Comparison of ENCODE assay signal across 13 mouse cellular contexts in genomic region chr10:78589901-78590300, GRCm38 (mm10). TPM values are rescaled to one million over a fixed set of nuclear protein-coding genes. Genes with fewer than 3 reads are reported as not detected.
DNase-seq lines count a peak whose midpoint lies in the region; ATAC-seq and TF ChIP-seq lines count a peak whose summit lies in the region.
"Had no signal": no experiment of that assay in that cellular context is flagged by ENCODE, and none has a peak within 500 bp of the region (broad histone marks: within the 10 kb centered on the region; RNA-seq: fewer than 3 reads in every experiment).

No protein-coding gene starts in this region.

- WGBS in forebrain, embryonic 10.5 days, result 91% methylated on average over 8 of the region's 8 CpGs
- 90% methylated on average over 8 of the region's 8 CpGs for WGBS in forebrain, embryonic 12.5 days
- 90% methylated on average over 8 of the region's 8 CpGs for WGBS in kidney, postnatal 0 days
- WGBS in embryonic facial prominence, embryonic 12.5 days, result 93% methylated on average over 8 of the region's 8 CpGs
- 91% methylated on average over 8 of the region's 8 CpGs for WGBS in limb, embryonic 14.5 days

- no peak overlapping the region for H3K4me2 ChIP-seq in forebrain, embryonic 12.5 days
- peak overlapping the region; percentile 91; the same call in 1 of the 2 replicates for H3K4me2 ChIP-seq in kidney, postnatal 0 days (ENCODE audit: low read length)
- peak overlapping the region; percentile 66 for H3K4me2 ChIP-seq in embryonic facial prominence, embryonic 12.5 days (replicated peaks)
- no peak overlapping the region for H3K4me2 ChIP-seq in limb, embryonic 14.5 days (replicated peaks; ENCODE audit: low read depth, low read length, severe bottlenecking)

- no peak for TF ChIP-seq CTCF in kidney, postnatal 0 days (IDR thresholded peaks at IDR 0.05; ENCODE audit: low read depth)

- H3K9me3 ChIP-seq in forebrain, embryonic 10.5 days, result no peaks in the 10 kb centered on the region
- no peaks in the 10 kb centered on the region for H3K9me3 ChIP-seq in forebrain, embryonic 12.5 days
- H3K9me3 ChIP-seq in kidney, postnatal 0 days (replicated peaks; ENCODE audit: low read length), result no peaks in the 10 kb centered on the region
- H3K9me3 ChIP-seq in embryonic facial prominence, embryonic 12.5 days, result no peaks in the 10 kb centered on the region
- H3K9me3 ChIP-seq in limb, embryonic 14.5 days (ENCODE audit: control insufficient read depth, low read length), result no peaks in the 10 kb centered on the region

- TF ChIP-seq POLR2A in limb, embryonic 14.5 days (IDR thresholded peaks at IDR 0.05; ENCODE audit: borderline replicate concordance, extremely low read depth, insufficient read depth, insufficient read length), result no peak

- no peak for ATAC-seq in forebrain, embryonic 12.5 days (ENCODE audit: low FRiP score)
- no peak for ATAC-seq in kidney, postnatal 0 days (replicated peaks; ENCODE audit: low FRiP score, low read depth)
- ATAC-seq in embryonic facial prominence, embryonic 12.5 days (ENCODE audit: insufficient number of reproducible peaks, insufficient read depth, low FRiP score, low TSS enrichment), result no peak
- ATAC-seq in limb, embryonic 14.5 days (ENCODE audit: low FRiP score, low read depth), result no peak
- no peak for ATAC-seq in monocyte, adult 5-6 weeks (replicated peaks; ENCODE audit: insufficient number of reproducible peaks, low FRiP score, low TSS enrichment, poor library complexity, severe bottlenecking)
- ATAC-seq: forebrain, embryonic 16.5 days had no signal

- H3K9ac ChIP-seq in forebrain, embryonic 12.5 days, result no peak overlapping the region
- H3K9ac ChIP-seq in kidney, postnatal 0 days (ENCODE audit: low read depth, low read length), result peak overlapping the region; percentile 15; the same call in 1 of the 2 replicates
- no peak overlapping the region for H3K9ac ChIP-seq in embryonic facial prominence, embryonic 12.5 days
- no peak overlapping the region for H3K9ac ChIP-seq in limb, embryonic 14.5 days (ENCODE audit: low read depth, low read length, severe bottlenecking)

- peaks cover 49% of the 10 kb centered on the region for H3K36me3 ChIP-seq in forebrain, embryonic 10.5 days (replicated peaks)
- H3K36me3 ChIP-seq in forebrain, embryonic 12.5 days (replicated peaks), result peaks cover 41% of the 10 kb centered on the region
- peaks cover 31% of the 10 kb centered on the region for H3K36me3 ChIP-seq in kidney, postnatal 0 days (ENCODE audit: insufficient read depth, low read length)
- peaks cover 47% of the 10 kb centered on the region for H3K36me3 ChIP-seq in embryonic facial prominence, embryonic 12.5 days
- peaks cover 48% of the 10 kb centered on the region for H3K36me3 ChIP-seq in limb, embryonic 14.5 days (ENCODE audit: control insufficient read depth, insufficient read depth, low read length)

- H3K27me3 ChIP-seq in forebrain, embryonic 10.5 days (ENCODE audit: poor library complexity, severe bottlenecking), result no peaks in the 10 kb centered on the region
- 0 out of 2 replicates have a peak, but pooled peaks cover 4% of the 10 kb centered on the region for H3K27me3 ChIP-seq in forebrain, embryonic 12.5 days
- H3K27me3 ChIP-seq in kidney, postnatal 0 days (ENCODE audit: insufficient read depth, low read length), result no peaks in the 10 kb centered on the region
- H3K27me3 ChIP-seq in embryonic facial prominence, embryonic 12.5 days, result no peaks in the 10 kb centered on the region
- H3K27me3 ChIP-seq in limb, embryonic 14.5 days (ENCODE audit: control insufficient read depth, insufficient read depth, low read length), result no peaks in the 10 kb centered on the region

- no peak overlapping the region for H3K27ac ChIP-seq in forebrain, embryonic 10.5 days
- H3K27ac ChIP-seq in forebrain, embryonic 12.5 days, result no peak overlapping the region
- H3K27ac ChIP-seq in kidney, postnatal 0 days, result peak overlapping the region; percentile 81; the same call in 1 of the 2 replicates
- H3K27ac ChIP-seq in embryonic facial prominence, embryonic 12.5 days, result no peak overlapping the region
- no peak overlapping the region for H3K27ac ChIP-seq in limb, embryonic 14.5 days (replicated peaks; ENCODE audit: low read depth, low read length)

- peaks cover 25% of the 10 kb centered on the region for H3K4me1 ChIP-seq in forebrain, embryonic 10.5 days
- H3K4me1 ChIP-seq in forebrain, embryonic 12.5 days, result peaks cover 16% of the 10 kb centered on the region
- 0 out of 2 replicates have a peak, but pooled peaks cover 3% of the 10 kb centered on the region for H3K4me1 ChIP-seq in kidney, postnatal 0 days (replicated peaks; ENCODE audit: insufficient read depth, low read length)
- H3K4me1 ChIP-seq in embryonic facial prominence, embryonic 12.5 days, result peaks cover 10% of the 10 kb centered on the region; the same call in 1 of the 2 replicates
- peaks cover 12% of the 10 kb centered on the region for H3K4me1 ChIP-seq in limb, embryonic 14.5 days (ENCODE audit: control insufficient read depth, insufficient read depth, low read length)

- no peak for DNase-seq in forebrain, embryonic 10.5 days (ENCODE audit: extremely low spot score, low spot score)
- no peak for DNase-seq in kidney, postnatal 0 days (ENCODE audit: low spot score)
- DNase-seq in kidney, postnatal 25 days, result no peak
- no peak for DNase-seq in limb, embryonic 14.5 days (ENCODE audit: low spot score)
- no peak for DNase-seq in spleen, postnatal 14 days (ENCODE audit: low spot score in 2 of 2)
- DNase-seq: embryo, embryonic 11 days; kidney, postnatal 4 days had no signal

- peak overlapping the region; percentile 76; the same call in 1 of the 2 replicates for H3K4me3 ChIP-seq in forebrain, embryonic 10.5 days
- no peak overlapping the region for H3K4me3 ChIP-seq in forebrain, embryonic 12.5 days (replicated peaks)
- H3K4me3 ChIP-seq in kidney, postnatal 0 days (replicated peaks; ENCODE audit: low read depth, low read length), result no peak overlapping the region
- peak overlapping the region; percentile 75; the same call in 1 of the 2 replicates for H3K4me3 ChIP-seq in embryonic facial prominence, embryonic 12.5 days
- H3K4me3 ChIP-seq in limb, embryonic 14.5 days (replicated peaks; ENCODE audit: low read length), result peak overlapping the region; percentile 55; the same call in 1 of the 2 replicates

RNA-seq across cellular contexts. Expression of gene Syde1, which starts 1.9 kb away (rescaled TPM):
- 13.3 and 14.8 TPM in 2 replicates for polyA plus RNA-seq in forebrain, embryonic 10.5 days (2016; fragmentation: Nextera tagmentation; extraction: Ambion mirVana)
- 8.3 and 8.5 TPM in 2 replicates for polyA plus RNA-seq in forebrain, embryonic 12.5 days (2016; fragmentation: Nextera tagmentation; extraction: Ambion mirVana)
- 12.8 and 13.8 TPM in 2 replicates for polyA plus RNA-seq in kidney, postnatal 0 days (2015; fragmentation: Nextera tagmentation; extraction: Ambion mirVana)
- 17.7 and 19.2 TPM in 2 replicates for polyA plus RNA-seq in embryonic facial prominence, embryonic 12.5 days (2016; fragmentation: Nextera tagmentation; extraction: Ambion mirVana)
- polyA plus RNA-seq in limb, embryonic 14.5 days (2012; rRNA removed), result 49.2 and 60.9 TPM in 2 replicates
- 24.4 and 29.0 TPM in 2 replicates for polyA plus RNA-seq in limb, embryonic 14.5 days (2014; fragmentation: Nextera tagmentation; extraction: Ambion mirVana)
- total RNA-seq in monocyte, adult 5-6 weeks (2017), result 0.32 to 0.48 TPM in 2 of 3 replicates, not detected in the other

RNA-seq across cellular contexts. Expression of gene Ilvbl, which starts 15.8 kb away (rescaled TPM):
- polyA plus RNA-seq in forebrain, embryonic 10.5 days (2016; fragmentation: Nextera tagmentation; extraction: Ambion mirVana), result 33.0 and 33.3 TPM in 2 replicates
- 39.0 and 39.3 TPM in 2 replicates for polyA plus RNA-seq in forebrain, embryonic 12.5 days (2016; fragmentation: Nextera tagmentation; extraction: Ambion mirVana)
- 57.4 and 60.9 TPM in 2 replicates for polyA plus RNA-seq in kidney, postnatal 0 days (2015; fragmentation: Nextera tagmentation; extraction: Ambion mirVana)
- 52.7 and 54.2 TPM in 2 replicates for polyA plus RNA-seq in embryonic facial prominence, embryonic 12.5 days (2016; fragmentation: Nextera tagmentation; extraction: Ambion mirVana)
- 52.5 and 64.0 TPM in 2 replicates for polyA plus RNA-seq in limb, embryonic 14.5 days (2012; rRNA removed)
- 45.8 and 49.4 TPM in 2 replicates for polyA plus RNA-seq in limb, embryonic 14.5 days (2014; fragmentation: Nextera tagmentation; extraction: Ambion mirVana)
- total RNA-seq in monocyte, adult 5-6 weeks (2017), result 26.1 to 44.1 TPM (median 30.4 TPM) in 3 replicates

RNA-seq across cellular contexts. Expression of gene Olfr1357, which starts 28.0 kb away (rescaled TPM):
- not detected in 2 replicates for polyA plus RNA-seq in forebrain, embryonic 10.5 days (2016; fragmentation: Nextera tagmentation; extraction: Ambion mirVana)
- not detected in 2 replicates for polyA plus RNA-seq in forebrain, embryonic 12.5 days (2016; fragmentation: Nextera tagmentation; extraction: Ambion mirVana)
- polyA plus RNA-seq in kidney, postnatal 0 days (2015; fragmentation: Nextera tagmentation; extraction: Ambion mirVana), result not detected in 2 replicates
- polyA plus RNA-seq in embryonic facial prominence, embryonic 12.5 days (2016; fragmentation: Nextera tagmentation; extraction: Ambion mirVana), result not detected in 2 replicates
- not detected in 2 replicates for polyA plus RNA-seq in limb, embryonic 14.5 days (2012; rRNA removed)
- polyA plus RNA-seq in limb, embryonic 14.5 days (2014; fragmentation: Nextera tagmentation; extraction: Ambion mirVana), result not detected in 2 replicates
- total RNA-seq in monocyte, adult 5-6 weeks (2017), result not detected in 3 replicates
- total RNA-seq: left cerebral cortex, postnatal 10 days had no signal
- polyA plus RNA-seq: forebrain, embryonic 16.5 days; hindbrain, embryonic 11.5 days had no signal

Comparison
In these comparisons a context has a peak if more than half of its experiments do, and no peak if none do; other contexts are left out.
1. H3K4me3 ChIP-seq: peak in forebrain, embryonic 10.5 days (single experiment), embryonic facial prominence, embryonic 12.5 days (single experiment) and limb, embryonic 14.5 days (single experiment); none in forebrain, embryonic 12.5 days (single experiment) and kidney, postnatal 0 days (single experiment).
2. H3K4me2 ChIP-seq: peak in kidney, postnatal 0 days (single experiment) and embryonic facial prominence, embryonic 12.5 days (single experiment); none in forebrain, embryonic 12.5 days (single experiment) and limb, embryonic 14.5 days (single experiment).